Mouse (Mus musculus): ENCODE results near the gene Ern1. TPM values are rescaled to one million over a fixed set of nuclear protein-coding genes. Genes with fewer than 3 reads are reported as not detected.
"Not testable (repeated sequence)": the region's sequence is repeated elsewhere in the genome, so short reads cannot be mapped to it uniquely, and the experiment has no call there.

The Ern1 gene
- total RNA-seq, 2 experiments from 2014 or later: 8.5 to 8.7 TPM

DNA sequence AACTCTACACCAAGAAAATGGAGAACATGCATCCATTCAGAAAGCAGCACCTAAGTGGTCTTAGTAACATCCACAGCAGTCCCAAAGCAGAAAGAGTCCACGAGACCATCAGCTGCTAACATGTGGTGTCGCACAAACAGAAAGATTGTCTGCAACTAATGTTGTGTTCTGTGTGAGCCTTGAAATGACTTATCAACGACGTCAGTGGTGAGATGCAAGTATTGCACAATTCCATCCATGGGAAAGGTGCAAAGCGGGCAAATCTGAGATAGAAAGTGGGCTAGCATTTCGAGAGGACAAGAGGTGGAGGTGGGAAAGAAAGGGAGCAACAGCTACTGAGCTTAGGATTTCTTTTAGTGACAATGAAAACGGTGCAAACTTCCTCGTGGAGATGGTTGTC lies 4.8 kb downstream of the Ern1 start:
- no peak for DNase-seq (ENCODE audit: low spot score in 2 of 2)

DNA sequence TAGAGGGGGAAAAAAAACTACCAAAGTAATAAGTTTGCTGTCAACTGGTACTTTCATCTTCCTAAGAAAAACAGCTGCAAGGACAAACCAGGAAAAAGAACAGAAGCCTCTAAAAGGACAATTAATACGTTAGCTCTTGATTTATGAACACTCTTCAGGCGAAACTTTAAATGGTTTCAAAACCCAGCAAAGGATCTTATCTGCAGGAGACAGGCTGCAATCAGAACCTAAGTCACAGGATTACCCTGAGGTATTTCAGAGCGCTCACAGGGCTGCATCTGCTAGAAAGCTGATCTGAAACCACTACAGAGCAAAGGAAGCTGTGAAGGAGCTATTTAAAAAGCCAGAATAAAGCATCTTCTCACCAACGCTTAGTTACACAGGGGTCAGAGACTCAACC lies 6.0 kb downstream of the Ern1 start:
- DNase-seq (ENCODE audit: low spot score in 2 of 2): no peak

DNA sequence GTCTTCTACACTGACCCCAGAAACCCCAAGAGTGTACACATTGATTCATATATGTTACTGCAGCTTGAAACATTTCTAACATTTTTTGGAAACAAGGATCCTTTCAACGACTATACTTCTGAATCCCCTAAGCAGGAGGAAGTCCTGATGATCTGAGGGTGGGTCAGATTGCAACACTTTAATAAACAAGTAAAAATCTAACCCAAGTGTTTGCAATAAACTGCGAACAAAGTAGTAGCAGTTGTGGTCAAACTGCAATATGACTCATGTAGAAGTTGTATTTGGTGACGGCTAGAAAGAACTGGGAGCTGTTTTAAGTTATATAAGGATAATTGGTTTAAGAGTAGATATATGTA lies 7.1 kb downstream of the Ern1 start:
- no peak for DNase-seq (ENCODE audit: low spot score in 2 of 2)

DNA sequence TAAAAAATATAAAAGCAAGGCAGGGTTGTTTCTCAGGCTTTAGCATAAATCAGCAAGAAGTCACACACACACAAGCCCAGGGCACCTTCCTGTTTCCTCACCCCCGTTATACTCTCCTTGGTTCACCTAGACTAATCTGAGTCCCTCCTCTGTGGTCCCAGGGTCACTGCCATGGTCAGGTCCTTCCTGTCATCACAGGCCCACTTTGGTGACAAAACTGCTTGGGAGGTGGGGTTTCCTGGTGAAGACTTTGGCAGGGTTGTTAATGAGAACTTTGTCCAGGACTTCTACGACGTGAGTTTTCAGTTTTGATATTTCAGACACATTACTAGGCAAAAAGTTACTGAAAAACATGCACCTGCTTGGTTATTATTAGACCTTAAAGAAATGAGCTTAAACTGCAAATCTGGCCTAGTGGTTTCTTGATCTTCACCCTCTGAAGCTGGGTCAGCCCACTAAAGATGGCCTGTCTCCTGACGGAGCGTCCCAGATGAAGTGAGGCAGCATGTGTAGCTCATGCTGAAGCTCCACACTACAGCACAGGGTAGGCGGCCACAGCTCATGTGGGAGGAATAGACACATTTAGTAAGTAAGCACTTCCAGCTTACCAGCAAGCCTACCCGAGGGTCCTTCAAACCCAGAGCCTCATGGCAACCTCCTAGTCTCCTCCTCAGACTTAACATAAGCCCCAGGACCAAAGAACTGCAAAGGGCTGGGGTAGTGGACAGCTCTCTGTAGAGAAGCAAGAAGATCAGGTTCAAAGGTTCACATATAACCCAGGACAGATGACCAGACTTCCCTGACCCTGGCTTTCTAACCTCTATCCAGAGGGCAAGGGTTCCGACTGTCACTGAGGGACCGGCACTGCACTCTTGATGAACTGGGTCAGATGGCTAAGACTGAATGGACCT lies 7.8 kb downstream of the Ern1 start:
- no peak for DNase-seq (ENCODE audit: low spot score in 2 of 2)

DNA sequence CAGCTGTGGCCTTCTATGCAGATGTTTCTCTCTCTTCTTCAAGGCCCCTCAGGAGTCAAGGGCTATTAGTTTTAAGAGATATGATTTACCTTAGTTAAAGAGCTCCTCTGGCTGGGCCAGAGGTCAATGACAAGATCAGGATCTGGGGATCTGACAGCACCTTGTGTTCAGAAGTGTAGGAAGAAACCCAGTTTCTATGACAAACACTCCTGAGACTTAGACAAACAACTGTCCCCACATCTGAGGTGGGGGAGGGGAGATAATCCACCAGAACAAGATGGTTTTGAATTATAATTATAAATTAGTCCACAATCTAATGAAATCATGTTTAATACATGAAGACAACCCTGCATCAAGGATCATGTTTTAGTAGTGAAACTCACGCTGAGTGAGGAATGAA lies 8.9 kb downstream of the Ern1 start:
- DNase-seq (ENCODE audit: low spot score in 2 of 2): no peak

DNA sequence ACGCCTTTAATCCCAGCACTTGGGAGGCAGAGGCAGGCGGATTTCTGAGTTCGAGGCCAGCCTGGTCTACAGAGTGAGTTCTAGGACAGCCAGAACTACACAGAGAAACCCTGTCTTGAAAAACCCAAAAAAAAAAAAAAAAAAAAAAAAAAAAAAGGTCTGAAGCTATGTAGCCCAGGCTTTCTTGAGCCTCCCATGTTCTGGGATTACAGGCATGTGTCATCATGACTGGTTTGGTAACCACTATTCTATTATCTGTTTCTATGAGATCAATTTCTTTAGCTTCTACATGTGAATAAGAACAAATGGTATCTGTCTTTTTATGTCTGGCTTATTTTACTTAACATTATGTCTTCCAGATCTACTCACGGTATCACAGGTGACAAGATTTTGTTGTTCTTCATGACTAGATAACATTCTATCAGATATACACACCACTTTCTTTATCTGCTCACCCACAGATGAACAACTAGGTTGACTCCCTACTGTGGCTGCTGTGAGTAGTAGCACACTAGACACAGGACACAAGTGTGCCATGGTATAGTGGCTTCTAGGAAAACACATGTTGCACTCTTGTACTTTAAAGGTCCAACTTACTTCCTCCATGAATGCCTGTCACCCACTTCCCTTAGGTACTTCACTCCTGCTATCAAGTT lies 10.0 kb downstream of the Ern1 start:
- DNase-seq (ENCODE audit: low spot score in 2 of 2): no peak

DNA sequence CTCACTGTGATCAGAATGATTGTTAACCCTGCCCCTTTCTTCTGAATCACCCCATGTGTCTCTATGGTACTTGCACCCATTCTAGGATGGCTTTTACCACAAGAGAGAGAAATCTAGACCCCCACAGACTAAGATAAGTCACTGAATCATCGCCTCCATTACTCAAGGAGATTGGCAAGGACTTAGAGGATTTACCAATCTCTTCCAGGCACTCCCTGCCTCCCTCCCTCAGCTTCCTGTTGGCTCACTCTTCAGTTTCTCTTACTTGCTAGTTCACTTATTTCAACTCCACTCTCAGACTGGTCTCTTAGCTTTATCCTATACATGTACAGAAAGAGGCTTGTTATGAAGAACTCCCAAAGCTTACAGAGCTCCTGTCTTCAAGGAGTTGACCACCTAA lies 12.3 kb downstream of the Ern1 start:
- DNase-seq (ENCODE audit: low spot score in 2 of 2): no peak

DNA sequence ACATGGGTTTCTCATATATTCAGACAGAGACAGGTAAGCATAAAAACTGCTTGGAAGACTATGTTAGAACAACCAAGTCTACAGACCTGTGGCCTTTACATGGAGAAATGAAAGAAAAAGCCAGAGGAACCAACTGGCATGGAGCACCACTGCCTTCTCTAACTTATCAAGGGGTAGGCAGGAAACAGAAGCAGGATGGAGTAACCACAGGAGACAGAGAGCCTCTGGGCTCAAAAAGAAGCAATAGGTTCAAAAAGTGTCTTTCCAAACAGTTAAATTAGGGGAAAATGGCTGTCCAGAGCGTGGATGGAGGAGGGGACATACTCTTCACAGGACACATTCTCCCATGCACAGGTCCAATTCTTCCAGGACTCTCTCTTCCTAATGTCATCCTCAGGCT lies 16.0 kb downstream of the Ern1 start:
- DNase-seq (ENCODE audit: low spot score in 2 of 2): no peak

DNA sequence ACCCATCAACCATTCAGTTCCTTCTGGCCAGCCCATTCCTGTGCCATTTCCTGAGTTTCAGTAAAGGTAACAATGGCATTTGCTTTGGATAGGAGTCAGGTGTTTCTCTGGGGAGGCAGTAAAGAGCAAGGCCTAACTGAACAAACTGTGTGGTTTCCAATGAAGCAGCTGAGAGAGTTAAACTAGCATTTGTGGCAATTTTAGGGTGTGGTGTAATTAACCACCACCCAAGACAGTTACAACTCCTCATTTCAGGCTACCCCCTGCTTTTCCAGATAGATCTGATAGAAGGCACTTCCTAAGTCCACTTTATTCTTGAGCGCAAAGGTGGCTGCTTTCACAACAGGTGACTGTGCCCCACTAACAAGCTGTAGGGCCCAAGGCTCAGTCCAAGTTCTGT lies 19.1 kb downstream of the Ern1 start:
- no peak for DNase-seq (ENCODE audit: low spot score in 2 of 2)

DNA sequence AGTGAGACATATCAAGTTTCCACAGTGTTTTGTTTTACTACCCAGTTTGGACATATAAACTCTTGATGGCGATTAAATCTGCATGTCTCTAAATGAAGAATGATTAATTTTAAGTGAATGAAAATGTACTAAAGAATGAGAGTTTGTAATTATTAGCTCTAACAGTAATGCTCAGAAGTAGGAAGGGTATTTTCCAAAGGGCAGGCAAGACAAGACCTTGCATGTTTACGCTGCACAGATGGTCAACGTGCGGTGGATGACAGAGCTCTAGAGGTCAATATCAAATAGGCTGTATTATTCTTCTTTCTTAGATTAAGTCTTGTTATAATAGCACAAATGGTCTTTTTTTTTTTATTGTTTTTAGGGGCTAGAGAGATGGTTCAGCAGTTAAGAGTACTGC lies 21.7 kb downstream of the Ern1 start:
- no peak for DNase-seq (ENCODE audit: low spot score in 2 of 2)

DNA sequence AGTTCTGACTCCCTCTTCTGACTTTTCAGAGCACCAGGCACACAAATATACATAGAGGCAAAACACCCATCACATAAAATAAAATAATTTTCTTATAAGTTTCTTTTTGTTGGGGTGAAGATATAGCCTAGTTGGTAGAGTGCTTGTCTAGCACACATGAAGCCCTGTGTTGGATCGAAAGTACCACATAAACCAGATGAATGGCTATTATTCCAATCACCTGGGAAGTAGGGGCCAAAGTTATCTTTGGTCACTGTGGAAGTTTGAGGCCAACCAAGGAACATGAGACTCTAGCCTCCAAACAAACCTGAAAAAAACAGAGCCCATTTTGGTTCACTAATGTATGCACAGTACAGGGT lies 22.1 kb downstream of the Ern1 start:
- DNase-seq (ENCODE audit: low spot score in 2 of 2): no peak

DNA sequence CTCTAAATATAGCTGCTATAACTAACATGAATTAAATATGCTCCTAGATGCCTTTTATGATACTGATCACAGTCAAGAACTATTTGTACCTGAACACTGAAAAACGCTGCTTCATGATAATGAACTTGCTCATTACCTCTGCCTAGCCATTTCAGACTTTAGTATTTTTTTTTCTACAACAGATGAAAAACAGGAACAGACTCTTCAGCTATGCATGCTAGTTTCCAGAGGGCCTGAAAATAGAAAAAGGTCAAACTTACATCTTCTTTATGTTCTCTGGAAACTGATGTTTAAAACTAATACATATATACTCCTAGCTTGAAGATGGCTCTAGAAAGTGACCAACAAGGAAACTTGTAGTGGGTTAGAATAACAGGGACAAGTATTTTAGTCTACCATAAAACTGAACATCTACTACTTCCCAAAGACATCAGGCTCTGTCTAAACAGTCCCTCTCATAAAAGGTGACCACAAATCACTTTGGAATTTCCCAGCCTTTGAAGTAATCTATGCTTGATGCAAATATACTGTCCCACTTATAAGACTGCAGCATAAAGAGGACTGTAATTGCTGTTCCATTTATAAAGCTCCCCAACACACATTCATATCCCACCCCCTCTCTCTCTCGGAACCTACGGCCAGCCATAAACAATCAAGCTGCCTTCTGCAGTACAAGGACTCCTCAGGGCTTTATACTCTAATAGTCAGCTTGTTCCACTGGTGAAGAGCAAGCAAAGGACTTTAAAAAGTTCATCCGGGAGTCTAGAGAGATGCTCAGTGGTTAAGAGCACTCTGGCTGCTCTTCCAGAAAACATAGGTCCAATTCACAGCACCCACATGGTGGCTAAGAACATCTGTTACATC lies 22.7 kb downstream of the Ern1 start:
- DNase-seq (ENCODE audit: low spot score in 2 of 2): no peak

DNA sequence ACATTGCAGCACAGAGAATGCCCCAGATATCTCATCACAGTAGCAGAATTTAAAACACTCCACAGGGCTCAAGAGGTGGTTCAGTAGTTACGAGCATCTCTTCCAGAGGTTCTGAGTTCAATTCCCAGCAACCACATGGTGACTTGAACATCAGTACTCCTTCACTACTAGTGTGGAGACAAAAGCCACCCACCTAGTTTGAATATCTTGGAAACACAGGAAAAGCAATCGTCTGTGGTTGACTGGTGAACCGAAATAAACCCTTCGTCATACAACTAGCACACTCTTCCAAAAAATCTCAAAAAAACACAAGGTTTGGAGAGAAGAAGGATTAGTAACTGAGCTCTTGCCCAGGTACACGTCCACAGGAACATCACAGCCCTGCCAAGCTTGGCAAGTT lies 23.8 kb downstream of the Ern1 start:
- no peak for DNase-seq (ENCODE audit: low spot score in 2 of 2)

DNA sequence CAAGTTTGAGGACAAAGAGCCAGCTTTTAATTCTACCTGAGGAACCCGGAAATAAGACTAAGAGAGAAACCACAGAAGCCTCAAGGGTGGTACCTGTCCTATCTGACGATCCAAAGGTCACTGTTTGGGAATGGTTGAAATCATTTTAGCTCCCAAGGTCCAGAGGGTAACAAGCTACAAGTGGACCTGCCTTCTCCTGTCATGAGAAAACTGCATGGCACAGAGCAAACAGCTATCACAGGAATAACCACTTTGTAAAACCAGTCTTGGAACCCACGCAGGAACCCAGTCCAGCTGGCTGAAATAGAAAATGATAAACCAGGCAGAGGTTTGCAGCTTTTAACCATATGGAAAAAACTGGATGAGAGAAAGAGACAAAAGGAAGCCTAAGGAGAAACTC lies 25.3 kb downstream of the Ern1 start:
- DNase-seq (ENCODE audit: low spot score in 2 of 2): no peak

DNA sequence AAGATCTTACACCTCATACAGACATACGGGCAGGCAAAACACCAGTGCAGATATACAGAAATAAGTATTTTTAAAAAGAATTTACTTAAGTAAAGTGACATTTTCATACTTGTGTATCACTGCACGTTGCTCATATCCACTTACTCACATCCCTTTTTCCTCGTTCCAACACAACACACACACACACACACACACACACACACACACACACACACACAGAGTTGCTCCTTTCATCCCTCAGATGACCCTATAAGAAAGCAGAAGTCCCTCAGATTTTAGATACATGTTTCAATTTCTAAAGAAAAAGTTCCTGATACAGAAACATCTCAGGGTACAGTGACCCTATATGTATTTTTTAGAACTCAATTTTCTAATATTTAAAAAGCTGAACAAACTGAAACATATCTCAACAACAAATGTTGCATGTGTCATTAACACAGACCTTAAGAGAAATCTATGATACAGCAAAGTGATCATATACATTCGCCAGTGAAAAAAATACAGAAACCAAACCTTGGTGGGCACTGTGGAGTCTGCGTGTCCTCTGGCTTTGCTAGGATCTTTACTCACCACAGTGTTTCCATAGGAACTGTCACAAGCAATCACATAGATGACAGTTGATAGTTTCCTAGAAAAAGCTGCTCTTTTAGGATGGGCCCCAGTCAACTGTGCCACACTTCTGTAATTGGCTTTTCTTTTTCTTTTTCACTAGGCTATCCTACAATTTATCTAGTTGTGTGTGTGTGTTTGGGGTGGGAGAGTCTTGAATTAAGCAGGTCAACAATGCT lies 26.3 kb downstream of the Ern1 start:
- no peak for DNase-seq (ENCODE audit: low spot score in 2 of 2)

DNA sequence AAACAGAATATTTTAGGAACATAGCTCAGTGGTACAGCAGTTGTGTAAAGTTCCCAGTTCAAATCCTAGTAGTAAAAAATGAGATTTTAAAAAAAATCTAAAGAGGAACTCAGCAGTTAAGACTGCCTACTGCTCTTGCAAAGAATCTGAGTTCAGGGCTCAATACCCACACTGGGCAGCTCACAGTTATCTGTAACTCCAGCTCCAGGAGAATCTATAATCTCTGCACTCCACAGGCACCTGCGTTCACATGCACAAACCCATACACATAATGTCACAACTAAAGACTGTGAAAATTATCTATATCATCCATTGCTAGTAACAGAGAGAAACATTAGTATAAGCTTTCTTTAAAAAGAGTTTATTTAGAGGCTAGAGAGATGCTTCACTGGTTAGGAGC lies 27.0 kb downstream of the Ern1 start:
- no peak for DNase-seq (ENCODE audit: low spot score in 2 of 2)

DNA sequence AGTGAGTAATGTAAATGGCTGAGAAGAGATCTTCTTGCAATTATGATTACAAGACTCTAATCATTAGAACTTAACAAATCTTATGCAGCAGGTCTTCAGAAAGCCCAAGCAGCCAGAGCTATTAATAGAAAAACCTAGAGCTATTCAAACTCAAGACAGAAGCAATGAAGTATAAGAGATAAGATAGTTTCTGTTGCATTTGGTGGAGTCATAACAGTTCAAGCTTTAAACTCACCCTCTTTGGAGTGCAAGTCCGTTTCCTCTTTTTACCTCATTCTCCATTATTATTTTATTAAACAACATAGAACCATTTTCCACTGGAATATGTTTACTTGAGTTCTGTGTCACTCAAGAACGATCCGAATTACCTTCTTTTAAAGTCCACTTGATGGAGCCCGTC lies 29.1 kb downstream of the Ern1 start:
- DNase-seq (ENCODE audit: low spot score in 2 of 2): no peak

DNA sequence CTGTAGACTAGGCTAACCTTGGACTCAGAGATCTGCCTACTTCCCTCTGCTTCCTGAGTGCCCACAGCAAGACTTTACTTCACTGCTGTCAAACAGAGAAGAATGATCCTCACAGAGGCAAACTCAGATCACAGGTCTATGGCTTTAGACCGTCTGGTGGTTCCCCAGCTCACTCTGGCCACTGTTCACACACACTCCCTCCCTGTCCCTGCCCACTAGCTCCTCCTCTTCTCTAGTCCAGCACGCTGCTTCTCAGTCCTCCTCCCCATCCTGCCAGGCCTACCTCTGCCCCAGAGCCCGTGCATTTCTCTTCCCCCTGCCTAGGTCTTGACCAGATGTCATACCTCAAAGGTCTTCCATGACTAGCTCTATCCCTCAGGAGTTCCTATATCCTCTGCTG lies 44.0 kb downstream of the Ern1 start:
- no peak for DNase-seq (ENCODE audit: low spot score in 2 of 2)

DNA sequence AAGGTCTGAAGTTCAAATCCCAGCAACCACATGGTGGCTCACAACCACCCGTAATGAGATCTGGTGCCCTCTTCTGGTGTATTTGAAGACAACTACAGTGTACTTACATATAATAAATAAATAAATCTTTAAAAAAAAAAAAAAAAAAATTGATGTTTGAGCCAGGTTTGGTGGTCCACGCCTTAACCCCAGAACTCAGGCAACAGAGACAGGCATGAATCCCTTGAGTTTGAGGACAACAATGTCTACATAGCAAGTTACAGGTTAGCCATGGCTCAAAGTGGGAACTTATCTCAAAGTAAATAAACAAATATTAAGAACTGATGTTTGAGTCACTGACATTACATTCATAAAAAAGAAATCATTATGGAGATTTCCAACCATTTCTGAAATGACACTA lies 45.1 kb downstream of the Ern1 start:
- DNase-seq (ENCODE audit: low spot score in 2 of 2): not testable (repeated sequence)

DNA sequence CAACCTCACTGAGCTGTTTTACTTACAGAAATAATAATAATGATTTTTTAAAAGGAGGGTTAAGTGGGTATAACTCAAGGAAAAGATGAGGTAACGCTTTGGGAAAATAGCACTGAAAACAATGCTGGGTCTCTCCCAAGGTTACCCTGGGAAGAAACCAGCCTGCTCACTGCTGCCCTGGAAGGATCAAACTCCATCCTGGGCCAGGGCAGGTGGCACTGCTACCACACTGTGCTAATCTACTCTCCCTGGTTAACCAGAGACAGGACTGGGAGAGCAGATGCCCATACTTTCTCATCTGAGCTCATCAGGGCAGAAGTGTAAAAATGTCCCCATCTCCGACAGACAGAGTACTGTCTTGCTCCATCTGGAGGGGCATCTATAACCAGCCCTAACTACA lies 47.3 kb downstream of the Ern1 start:
- DNase-seq (ENCODE audit: low spot score in 2 of 2): no peak

DNA sequence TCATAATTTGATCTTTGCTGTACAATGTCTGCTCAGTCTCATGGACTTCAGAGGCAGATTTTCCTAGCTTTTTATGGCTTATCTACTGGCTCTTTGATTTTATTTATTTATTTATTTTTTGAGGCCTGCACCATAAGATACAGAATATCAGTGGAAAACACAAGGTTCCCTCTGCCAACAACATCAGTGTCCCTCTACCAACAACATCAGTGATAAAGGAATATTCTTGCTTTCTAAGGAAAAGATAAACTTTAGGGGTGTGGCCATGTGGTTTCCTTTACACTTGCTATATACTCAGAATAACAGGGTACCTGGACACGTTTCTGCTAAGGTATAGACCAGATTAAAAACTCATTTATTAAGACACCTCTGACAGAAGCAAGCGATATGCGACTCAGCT lies 48.3 kb downstream of the Ern1 start:
- no peak for DNase-seq (ENCODE audit: low spot score in 2 of 2)

Measured in layer of hippocampus, postnatal 10 days (tissue).